Mouse (Mus musculus) liver, postnatal 0 days (tissue): Measurements from ENCODE around the gene Zfand2b. TPM values are rescaled to one million over a fixed set of nuclear protein-coding genes. Genes with fewer than 3 reads are reported as not detected.
A peak's percentile ranks its signal among the peaks of the same experiment; 100 is the strongest.

Experiments used
- ATAC-seq: fragments of 200-750 bp; cut with Nextera tagmentation; 2 replicates; pipeline ENCODE4 v1.8.0; 2017; ENCODE audit warnings: mild to moderate bottlenecking, moderate library complexity
- DNase-seq: peaks from one replicate; pipeline ENCODE4 v3.0.0-alpha.2; 2016
- H3K27ac ChIP-seq: fragments of 300-500 bp; sonication (generic); 2 replicates; pipeline ENCODE4 v1.5.1; 2014; ENCODE audit warnings: antibody characterized with exemption, moderate library complexity, mild to moderate bottlenecking, low read depth
- H3K27me3 ChIP-seq: fragments of 300-500 bp; sonication (generic); 2 replicates; pipeline ENCODE4 v1.6.1; 2014; ENCODE audit warnings: low read length, control low read depth, mixed read lengths; ENCODE audit not compliant: insufficient read depth
- H3K36me3 ChIP-seq: fragments of 300-500 bp; sonication (generic); replicated peaks from 2 replicates; pipeline ENCODE4 v1.6.1; 2014; ENCODE audit warnings: mild to moderate bottlenecking, control low read depth, low read length, moderate library complexity, mixed read lengths; ENCODE audit not compliant: insufficient read depth
- H3K4me1 ChIP-seq: fragments of 300-500 bp; sonication (generic); 2 replicates; pipeline ENCODE4 v1.6.1; 2014; ENCODE audit warnings: antibody characterized with exemption, mild to moderate bottlenecking, control low read depth; ENCODE audit not compliant: insufficient read depth
- H3K4me2 ChIP-seq: fragments of 300-500 bp; sonication (generic); 2 replicates; pipeline ENCODE4 v1.6.1; 2014; ENCODE audit warnings: low read depth, mild to moderate bottlenecking, low read length, moderate library complexity, mixed read lengths
- H3K4me3 ChIP-seq: fragments of 300-500 bp; sonication (generic); 2 replicates; pipeline ENCODE4 v1.5.1; 2014; ENCODE audit warnings: low read depth, low read length
- H3K9ac ChIP-seq: fragments of 300-500 bp; sonication (generic); replicated peaks from 2 replicates; pipeline ENCODE4 v1.6.1; 2014; ENCODE audit warnings: mild to moderate bottlenecking, moderate library complexity
- H3K9me3 ChIP-seq: fragments of 300-500 bp; sonication (generic); 2 replicates; pipeline ENCODE4 v1.6.1; 2016; ENCODE audit warnings: mild to moderate bottlenecking, control low read depth, low read length, mixed read lengths
- CTCF ChIP-seq: sonication (generic); IDR thresholded peaks from 2 replicates; pipeline ENCODE4 v1.5.1; 2016; ENCODE audit warnings: antibody characterized with exemption, low read depth
- EP300 ChIP-seq: IDR thresholded peaks from 2 replicates; pipeline ENCODE4 v1.6.1; 2016; ENCODE audit warnings: antibody characterized with exemption, low read depth, mild to moderate bottlenecking
- WGBS: fragments of 180-500 bp; shearing (Covaris S2); extraction: QIAGEN DNeasy Blood & Tissue Kit; methylation state at CpG from one replicate; pipeline ENCODE4 v1.1.7; 2014; ENCODE audit not compliant: insufficient replicate concordance; 5-methylcytosine and 5-hydroxymethylcytosine counted together
- polyA plus RNA-seq: library from polyadenylated mRNA; unstranded; fragments of >200 nt; fragmentation: Nextera tagmentation; extraction: Ambion mirVana; gene quantifications from 2 replicates; pipeline ENCODE4 v1.2.1, GENCODE M21; 2015

Gene Zfand2b
- 32.7 and 34.7 TPM in 2 replicates for polyA plus RNA-seq

DNA sequence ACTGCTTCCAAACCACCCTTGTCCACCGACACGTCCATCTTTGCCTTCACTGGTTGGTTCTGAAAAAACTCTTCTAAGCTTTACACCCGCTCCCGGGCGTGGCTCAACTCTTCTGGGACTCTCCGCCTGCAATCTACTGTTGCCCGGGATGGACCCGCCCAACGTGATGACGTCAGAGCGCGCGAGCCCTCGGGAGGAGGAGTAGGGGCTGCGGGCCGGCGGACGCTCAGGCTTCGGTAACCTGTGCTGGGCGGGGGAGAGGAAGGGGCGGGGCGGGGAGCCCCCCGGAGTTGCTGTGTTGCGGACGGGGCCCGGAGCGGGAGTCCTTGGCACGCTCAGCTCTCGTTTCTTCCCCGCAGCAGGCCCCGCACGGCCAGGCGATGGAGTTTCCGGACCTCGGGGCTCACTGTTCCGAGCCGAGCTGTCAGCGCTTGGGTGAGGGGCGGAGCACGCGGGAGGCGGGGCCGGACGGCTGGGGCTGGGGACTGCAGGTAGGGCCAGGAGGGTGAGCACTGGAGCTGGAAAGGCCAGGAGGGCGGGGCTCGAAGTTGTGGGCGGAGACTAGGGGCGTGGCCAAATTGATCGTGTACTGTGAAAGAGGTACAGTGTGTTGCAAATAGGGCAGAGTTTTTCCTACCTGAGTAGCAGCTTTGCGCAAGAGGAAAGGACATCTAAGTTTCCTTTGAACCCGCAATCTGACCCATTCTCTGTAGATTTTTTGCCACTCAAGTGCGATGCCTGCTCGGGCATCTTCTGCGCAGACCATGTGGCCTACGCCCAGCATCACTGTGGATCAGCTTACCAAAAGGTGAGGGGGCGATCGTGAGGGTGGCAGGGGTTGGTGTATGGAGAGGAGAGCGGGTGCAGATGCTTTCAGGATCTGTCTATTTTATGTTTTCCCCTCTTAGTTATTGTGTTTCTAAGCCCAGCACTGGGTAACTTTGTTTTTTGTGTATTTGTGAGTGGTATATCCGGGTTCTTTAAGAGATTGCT lies at the start of gene Zfand2b:
Gene Zfand2b, plus strand, starts transcription at position 175 of the 993 bp plus-strand sequence.
- Histone ChIP-seq H3K9me3 (no peaks in the 10 kb centered on the region), H3K27me3 (no peaks in the 10 kb centered on the region), H3K4me1 (peaks cover 14% of the 10 kb centered on the region), H3K9ac (peak within 1 kb of the TSS; percentile 73), H3K36me3 (peaks cover 36% of the 10 kb centered on the region), H3K4me3 (peak within 1 kb of the TSS; percentile 67), H3K27ac (peak within 1 kb of the TSS; percentile 90), H3K4me2 (peak within 1 kb of the TSS; percentile 65)
- TF ChIP-seq CTCF (no peak), EP300 (no peak; the same call in 1 of the 2 replicates)
- peak; percentile 95 for ATAC-seq
- 2% methylated on average over 56 of the region's 59 CpGs for WGBS
- peak; percentile 99 for DNase-seq

DNA sequence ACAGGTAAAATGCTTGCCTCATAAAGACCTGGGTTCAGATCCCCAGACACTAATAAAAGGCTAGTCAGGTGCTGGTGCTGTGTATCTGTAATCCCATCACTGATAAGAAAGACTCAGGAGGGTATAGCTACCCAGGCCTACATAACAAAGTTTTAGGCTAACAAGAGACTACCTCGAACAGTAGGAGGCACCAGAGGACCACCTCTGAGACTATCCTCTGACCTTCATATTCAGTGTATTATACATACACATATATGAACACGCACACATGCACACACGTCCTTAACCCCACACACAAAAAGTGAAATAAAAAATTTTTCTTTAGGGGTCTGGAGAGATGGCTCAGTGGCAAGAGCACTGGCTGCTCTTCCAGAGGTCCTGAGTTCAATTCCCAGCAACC lies 46.2 kb upstream of the Zfand2b start:
- DNase-seq (no peak), ATAC-seq (no peak)
- no peak overlapping the region for H3K27ac ChIP-seq
- no peaks in the 10 kb centered on the region for H3K9me3 ChIP-seq
- 75% methylated on average over 3 of the region's 3 CpGs for WGBS
- no peak overlapping the region for H3K9ac ChIP-seq
- no peak overlapping the region for H3K4me3 ChIP-seq
- TF ChIP-seq CTCF (peak; percentile 64), EP300 (no peak)
- no peaks in the 10 kb centered on the region for H3K27me3 ChIP-seq
- H3K4me2 ChIP-seq, result no peak overlapping the region
- peaks cover 14% of the 10 kb centered on the region for H3K4me1 ChIP-seq
- no peaks in the 10 kb centered on the region for H3K36me3 ChIP-seq

DNA sequence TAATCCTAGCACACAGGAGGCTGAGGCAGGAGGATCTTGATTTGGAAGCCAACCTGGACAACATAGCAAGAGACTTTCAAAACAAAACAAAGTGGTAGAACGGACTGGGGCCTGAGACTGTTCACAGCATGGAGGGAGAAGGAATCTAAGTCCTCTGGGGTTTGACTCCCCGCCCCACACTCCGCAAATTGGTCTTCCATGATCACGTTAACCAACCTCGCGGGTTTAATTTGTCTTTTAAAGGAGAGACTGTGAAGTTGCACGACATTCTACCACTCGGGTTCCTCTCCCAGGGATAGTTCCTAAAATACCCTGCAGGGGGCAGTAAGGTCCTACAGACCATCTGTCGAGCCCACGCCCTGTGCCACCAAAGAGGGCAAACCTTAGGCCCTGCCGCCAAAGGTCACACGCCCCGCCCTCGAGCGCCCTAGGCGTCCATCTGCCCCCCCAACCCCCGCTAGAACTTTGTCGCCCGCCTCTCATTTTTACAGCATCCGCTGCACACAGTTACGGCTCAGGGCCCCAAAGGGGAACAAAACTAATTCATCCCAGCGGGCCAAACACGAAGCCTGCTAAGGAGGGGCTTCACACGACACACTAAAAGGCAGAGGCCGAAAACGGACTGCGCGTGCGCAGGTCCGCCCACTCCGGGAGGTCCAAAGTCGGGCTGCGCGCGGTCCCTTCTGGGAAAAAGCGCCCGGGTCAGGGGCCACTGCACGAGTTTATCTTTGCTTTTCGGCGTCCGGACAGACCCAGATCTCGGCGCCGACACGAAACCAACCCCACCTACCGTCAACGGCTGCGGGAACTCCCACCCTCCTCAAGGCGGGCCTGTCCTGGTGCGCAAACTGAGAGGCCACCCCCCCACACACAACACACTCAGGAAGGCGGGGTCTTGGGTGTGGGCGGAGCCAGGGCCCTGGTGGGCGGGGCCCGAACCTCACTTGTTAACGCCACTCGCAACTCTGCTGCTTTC lies 43.8 kb upstream of the Zfand2b start, which contains the start of gene Nhej1:
Gene Nhej1, minus strand, starts transcription at position 855 of the 976 bp plus-strand sequence.
- peak within 1 kb of the TSS; percentile 56 for H3K4me2 ChIP-seq
- H3K4me3 ChIP-seq, result peak within 1 kb of the TSS; percentile 52
- 1% methylated on average over 56 of the region's 56 CpGs for WGBS
- peak within 1 kb of the TSS; percentile 60 for H3K9ac ChIP-seq
- peak; percentile 96 for ATAC-seq
- H3K36me3 ChIP-seq, result no peaks in the 10 kb centered on the region
- TF ChIP-seq EP300 (peak; percentile 73), CTCF (peak; percentile 96)
- no peaks in the 10 kb centered on the region for H3K9me3 ChIP-seq
- peak within 1 kb of the TSS; percentile 92 for H3K27ac ChIP-seq
- peaks cover 17% of the 10 kb centered on the region for H3K4me1 ChIP-seq
- no peaks in the 10 kb centered on the region for H3K27me3 ChIP-seq
- DNase-seq, result peak; percentile 98

GRCm38 (mm10) chr1:75125418-75125817 lies 43.0 kb upstream of the Zfand2b start:
- no peak for ATAC-seq
- H3K4me1 ChIP-seq, result peaks cover 17% of the 10 kb centered on the region

DNA sequence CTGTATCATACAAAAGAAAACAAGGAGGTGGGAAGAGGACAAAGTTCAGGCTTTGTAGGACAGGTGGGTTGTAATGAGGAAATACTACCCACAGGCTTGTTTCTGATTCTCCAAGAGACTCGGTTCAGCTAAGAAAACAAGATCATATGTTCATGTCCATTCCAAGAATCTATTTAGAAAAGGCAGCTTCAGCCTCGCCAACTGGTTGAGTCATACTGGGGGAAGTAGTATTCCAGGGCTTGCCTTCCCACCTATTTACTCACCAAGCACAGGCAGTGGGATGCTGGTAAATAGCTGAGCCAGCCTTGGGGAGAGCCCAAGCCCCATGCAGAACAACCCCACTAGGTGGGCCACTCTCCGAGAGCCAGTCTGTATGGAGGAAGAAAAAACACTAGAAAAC lies 39.8 kb upstream of the Zfand2b start:
- Histone ChIP-seq H3K27me3 (no peaks in the 10 kb centered on the region), H3K4me3 (no peak overlapping the region), H3K27ac (no peak overlapping the region), H3K4me1 (peaks cover 25% of the 10 kb centered on the region), H3K9ac (no peak overlapping the region), H3K36me3 (no peaks in the 10 kb centered on the region), H3K9me3 (no peaks in the 10 kb centered on the region), H3K4me2 (no peak overlapping the region)
- no peak for TF ChIP-seq CTCF
- no peak for TF ChIP-seq EP300
- 72% methylated on average over 3 of the region's 3 CpGs for WGBS
- DNase-seq (no peak), ATAC-seq (no peak)

More at GRCm38 (mm10) chr1:75125418-75125817, 43.0 kb upstream of the Zfand2b start:
- Histone ChIP-seq H3K27ac (peak overlapping the region; percentile 92), H3K36me3 (no peaks in the 10 kb centered on the region), H3K4me3 (peak overlapping the region; percentile 52), H3K9ac (peak overlapping the region; percentile 60), H3K27me3 (no peaks in the 10 kb centered on the region), H3K9me3 (no peaks in the 10 kb centered on the region), H3K4me2 (peak overlapping the region; percentile 56)
- 27% methylated on average over 5 of the region's 5 CpGs for WGBS
- DNase-seq, result no peak
- TF ChIP-seq EP300 (no peak), CTCF (no peak)
